Mouse (Mus musculus) MEL (cell line): Measurements from ENCODE around the gene Robo1. TPM values are rescaled to one million over a fixed set of nuclear protein-coding genes. Genes with fewer than 3 reads are reported as not detected.
A peak's percentile ranks its signal among the peaks of the same experiment; 100 is the strongest.

ENCODE experiments used
- DNase-seq: peaks from one replicate; pipeline ENCODE4 v3.0.0; 2011; ENCODE audit warnings: low read depth, low spot score
- H3K27ac ChIP-seq: 2 replicates; pipeline ENCODE4 v1.5.1; 2012; ENCODE audit warnings: low read depth, mild to moderate bottlenecking, control low read depth, low read length, moderate library complexity; ENCODE audit not compliant: control insufficient read depth
- H3K27me3 ChIP-seq, 2 experiments: fragments of 150-350 bp in 1 of 2; sonication (generic) in 1 of 2; 2 replicates each; pipeline ENCODE4 v1.6.1; 2012; ENCODE audit warnings: low read length in 2 of 2, mild to moderate bottlenecking in 2 of 2, improper control_type of control experiment in 1 of 2, moderate library complexity in 1 of 2; ENCODE audit not compliant: insufficient read depth in 2 of 2, control insufficient read depth in 1 of 2
- H3K36me3 ChIP-seq, 2 experiments: 2 replicates each; pipeline ENCODE4 v1.6.1; 2012 to 2014; ENCODE audit warnings: low read length in 2 of 2, improper control_type of control experiment in 1 of 2, inconsistent platforms in 1 of 2, mild to moderate bottlenecking in 1 of 2; ENCODE audit not compliant: insufficient read depth in 2 of 2, control insufficient read depth in 1 of 2
- H3K4me1 ChIP-seq, 2 experiments: fragments of 150-350 bp in 1 of 2; sonication (generic) in 1 of 2; 2 replicates each; pipeline ENCODE4 v1.6.1; 2012; ENCODE audit warnings: low read length in 2 of 2, improper control_type of control experiment in 1 of 2, mild to moderate bottlenecking in 1 of 2; ENCODE audit not compliant: insufficient read depth in 2 of 2, control insufficient read depth in 1 of 2
- H3K4me3 ChIP-seq, 2 experiments: fragments of 150-350 bp in 1 of 2; sonication (generic) in 1 of 2; 2 replicates each; pipeline ENCODE4 v1.5.1; 2012; ENCODE audit warnings: low read depth in 2 of 2, low read length in 2 of 2, mild to moderate bottlenecking in 2 of 2, moderate library complexity in 2 of 2, control low read depth in 1 of 2, improper control_type of control experiment in 1 of 2; ENCODE audit not compliant: control insufficient read depth in 1 of 2, insufficient read depth in 1 of 2
- H3K79me2 ChIP-seq: 2 replicates; pipeline ENCODE4 v1.6.1; 2012; ENCODE audit warnings: mild to moderate bottlenecking, low read length, moderate library complexity; ENCODE audit not compliant: control insufficient read depth, poor library complexity, insufficient read depth
- H3K9ac ChIP-seq: 2 replicates; pipeline ENCODE4 v1.6.1; 2012; ENCODE audit warnings: low read depth, mild to moderate bottlenecking, control low read depth, low read length, moderate library complexity; ENCODE audit not compliant: control insufficient read depth, poor library complexity, severe bottlenecking
- H3K9me3 ChIP-seq: fragments of 150-350 bp; sonication (generic); replicated peaks from 2 replicates; pipeline ENCODE4 v1.6.1; 2012; ENCODE audit warnings: mild to moderate bottlenecking, low read length, improper control_type of control experiment, moderate library complexity; ENCODE audit not compliant: insufficient read depth
- BHLHE40 ChIP-seq: IDR thresholded peaks from 2 replicates; pipeline ENCODE4 v1.6.1; 2012; ENCODE audit warnings: low read depth, mild to moderate bottlenecking, inconsistent platforms, low read length, improper control_type of control experiment, borderline replicate concordance
- CHD2 ChIP-seq: IDR thresholded peaks from 2 replicates; pipeline ENCODE4 v1.6.1; 2011; ENCODE audit warnings: low read length, improper control_type of control experiment
- CTCF ChIP-seq, 3 experiments: IDR thresholded peaks in 2 of 3; conservative IDR thresholded peaks in 1 of 3; 2 replicates each; pipeline ENCODE4 v1.5.1; 2011 to 2012; ENCODE audit warnings: low read length in 3 of 3, low read depth in 2 of 3, mild to moderate bottlenecking in 2 of 3, improper control_type of control experiment in 1 of 3, inconsistent platforms in 1 of 3, mixed read lengths in 1 of 3, moderate library complexity in 1 of 3; ENCODE audit not compliant: control insufficient read depth in 1 of 3, insufficient read depth in 1 of 3, poor library complexity in 1 of 3, severe bottlenecking in 1 of 3
- E2F4 ChIP-seq: IDR thresholded peaks from 2 replicates; pipeline ENCODE4 v1.6.1; 2011; ENCODE audit warnings: low read depth, low read length, improper control_type of control experiment, borderline replicate concordance
- ELF1 ChIP-seq: IDR thresholded peaks from 2 replicates; pipeline ENCODE4 v1.6.1; 2014; ENCODE audit warnings: low read depth, mild to moderate bottlenecking, inconsistent platforms, low read length, improper control_type of control experiment, moderate library complexity
- GABPA ChIP-seq: IDR thresholded peaks from 2 replicates; pipeline ENCODE4 v1.6.1; 2012; ENCODE audit warnings: low read depth, mild to moderate bottlenecking, inconsistent platforms, low read length, improper control_type of control experiment, moderate library complexity
- GATA1 ChIP-seq: IDR thresholded peaks from 2 replicates; pipeline ENCODE4 v1.6.1; 2011; ENCODE audit warnings: low read depth, low read length, improper control_type of control experiment
- HCFC1 ChIP-seq: IDR thresholded peaks from 2 replicates; pipeline ENCODE4 v1.6.1; 2012; ENCODE audit warnings: low read depth, mild to moderate bottlenecking, inconsistent platforms, low read length, improper control_type of control experiment, moderate library complexity
- JUND ChIP-seq: IDR thresholded peaks from 2 replicates; pipeline ENCODE4 v1.6.1; 2011; ENCODE audit warnings: low read depth, mild to moderate bottlenecking, improper control_type of control experiment, low read length
- KAT2A ChIP-seq: conservative IDR thresholded peaks from 2 replicates; pipeline ENCODE4 v1.6.1; 2012; ENCODE audit warnings: low read depth, low read length, improper control_type of control experiment, inconsistent platforms
- MAFK ChIP-seq: IDR thresholded peaks from 2 replicates; pipeline ENCODE4 v1.6.1; 2011; ENCODE audit warnings: low read depth, mild to moderate bottlenecking, low read length, improper control_type of control experiment, borderline replicate concordance
- MAZ ChIP-seq: IDR thresholded peaks from 2 replicates; pipeline ENCODE4 v1.6.1; 2012; ENCODE audit warnings: low read depth, mild to moderate bottlenecking, inconsistent platforms, low read length, improper control_type of control experiment
- MEF2A ChIP-seq: IDR thresholded peaks from 2 replicates; pipeline ENCODE4 v1.6.1; 2014; ENCODE audit warnings: low read depth, mild to moderate bottlenecking, inconsistent platforms, low read length, improper control_type of control experiment; ENCODE audit not compliant: poor library complexity, insufficient replicate concordance, severe bottlenecking; ENCODE audit errors: extremely low read depth
- MXI1 ChIP-seq: IDR thresholded peaks from 2 replicates; pipeline ENCODE4 v1.6.1; 2011; ENCODE audit warnings: mild to moderate bottlenecking, low read depth, low read length, improper control_type of control experiment
- NRF1 ChIP-seq: IDR thresholded peaks from 2 replicates; pipeline ENCODE4 v1.6.1; 2014; ENCODE audit warnings: low read depth, mild to moderate bottlenecking, inconsistent platforms, low read length, improper control_type of control experiment, moderate library complexity; ENCODE audit not compliant: poor library complexity, insufficient read depth, severe bottlenecking
- POLR2AphosphoS2 ChIP-seq: IDR thresholded peaks from 2 replicates; pipeline ENCODE4 v1.6.1; 2011; ENCODE audit warnings: low read length, improper control_type of control experiment
- POLR2AphosphoS5 ChIP-seq: IDR thresholded peaks from 2 replicates; pipeline ENCODE4 v1.6.1; 2012; ENCODE audit warnings: low read depth, borderline replicate concordance, mild to moderate bottlenecking, inconsistent platforms, low read length, moderate library complexity, mixed read lengths
- RAD21 ChIP-seq: IDR thresholded peaks from 2 replicates; pipeline ENCODE4 v1.6.1; 2011; ENCODE audit warnings: mild to moderate bottlenecking, low read depth, low read length, improper control_type of control experiment
- SIN3A ChIP-seq: IDR thresholded peaks from 2 replicates; pipeline ENCODE4 v1.6.1; 2012; ENCODE audit warnings: low read length, improper control_type of control experiment, inconsistent platforms
- SMC3 ChIP-seq: IDR thresholded peaks from 2 replicates; pipeline ENCODE4 v1.6.1; 2011; ENCODE audit warnings: low read depth, low read length, improper control_type of control experiment
- TBP ChIP-seq: IDR thresholded peaks from 2 replicates; pipeline ENCODE4 v1.8.0; 2011; ENCODE audit warnings: low read depth, low read length, improper control_type of control experiment
- ZC3H11A ChIP-seq: IDR thresholded peaks from 2 replicates; pipeline ENCODE4 v1.6.1; 2012; ENCODE audit warnings: low read depth, mild to moderate bottlenecking, inconsistent platforms, low read length, improper control_type of control experiment
- ZKSCAN1 ChIP-seq: IDR thresholded peaks from 2 replicates; pipeline ENCODE4 v1.6.1; 2012; ENCODE audit warnings: low read depth, mild to moderate bottlenecking, inconsistent platforms, low read length, improper control_type of control experiment, moderate library complexity
- ZMIZ1 ChIP-seq: IDR thresholded peaks from 2 replicates; pipeline ENCODE4 v1.6.1; 2012; ENCODE audit warnings: low read depth, mild to moderate bottlenecking, inconsistent platforms, low read length, improper control_type of control experiment, moderate library complexity
- ZNF384 ChIP-seq: IDR thresholded peaks from 2 replicates; pipeline ENCODE4 v1.6.1; 2012; ENCODE audit warnings: low read depth, mild to moderate bottlenecking, inconsistent platforms, low read length, improper control_type of control experiment
- polyA plus RNA-seq, 2 experiments: library from polyadenylated mRNA; stranded (reverse) in 1 of 2; unstranded in 1 of 2; fragments of >175 nt in 1 of 2; fragments of >200 nt in 1 of 2; gene quantifications; 2 replicates each; pipeline versions ENCODE4 v1.2.1 to v1.2.4; 2012; ENCODE audit warnings: low replicate concordance in 2 of 2, low read depth in 1 of 2; ENCODE audit not compliant: insufficient read length in 2 of 2, insufficient read depth in 1 of 2, missing spikeins in 1 of 2
- total RNA-seq: library from RNA; depleted of rRNA; stranded (reverse); fragments of 300-350 nt; gene quantifications from 2 replicates; pipeline ENCODE4 v1.2.3, GENCODE M21; 2012

Gene Robo1
- total and polyA plus RNA-seq, 3 experiments = not detected

- Histone ChIP-seq H3K27me3 (no peaks in the 10 kb centered on the region), H3K27ac (no peak overlapping the region), H3K4me3 (no peak overlapping the region), H3K36me3 (no peaks in the 10 kb centered on the region), H3K4me1 (no peaks in the 10 kb centered on the region), H3K9me3 (no peaks in the 10 kb centered on the region), H3K9ac (no peak overlapping the region), H3K79me2 (no peaks in the 10 kb centered on the region)
- no peak for DNase-seq
- no peak for TF ChIP-seq HCFC1
- TF ChIP-seq MAFK = no peak
- no peak for TF ChIP-seq E2F4
- no peak for TF ChIP-seq ZKSCAN1
- TF ChIP-seq BHLHE40 = no peak
- TF ChIP-seq KAT2A = no peak
- TF ChIP-seq MXI1 = no peak
- TF ChIP-seq GABPA = no peak
- no peak for TF ChIP-seq POLR2AphosphoS5
- no peak for TF ChIP-seq RAD21
- TF ChIP-seq MAZ = no peak
- no peak for TF ChIP-seq TBP
- TF ChIP-seq NRF1 = no peak
- no peak for TF ChIP-seq SIN3A
- no peak for TF ChIP-seq ZNF384
- TF ChIP-seq POLR2AphosphoS2 = no peak
- TF ChIP-seq GATA1 = no peak
- TF ChIP-seq MEF2A = no peak
- no peak for TF ChIP-seq JUND
- no peak for TF ChIP-seq CHD2
These were observed 685.5 kb downstream of the Robo1 start for GRCm38 (mm10) chr16:72993594-72993993.

GRCm38 (mm10) chr16:72995251-72995954, 687.3 kb downstream of the Robo1 start:
- Histone ChIP-seq H3K9me3 (no peaks in the 10 kb centered on the region), H3K79me2 (no peaks in the 10 kb centered on the region), H3K36me3 (no peaks in the 10 kb centered on the region), H3K4me1 (no peaks in the 10 kb centered on the region), H3K9ac (no peak overlapping the region), H3K27me3 (no peaks in the 10 kb centered on the region), H3K4me3 (no peak overlapping the region), H3K27ac (no peak overlapping the region)
- peak; percentile 42 for DNase-seq
- TF ChIP-seq SMC3 (peak; percentile 78), ZMIZ1 (no peak), ZNF384 (no peak), RAD21 (peak; percentile 81), ELF1 (no peak), MAFK (peak; percentile 85), ZC3H11A (peak; percentile 63), CTCF (IDR thresholded peaks at IDR 0.05 in 2 of 3, conservative IDR thresholded peaks at IDR 0.05 in 1 of 3; ENCODE audit: control insufficient read depth in 1 of 3, insufficient read depth in 1 of 3, low read depth in 2 of 3, low read length in 3 of 3, poor library complexity in 1 of 3, severe bottlenecking in 1 of 3) (peak; percentile 45 to 75 (median 51); a peak in 5 of 6 replicates)
